Mouse (Mus musculus): ENCODE results near the gene Ezh1.

Ezh1 gene

DNA sequence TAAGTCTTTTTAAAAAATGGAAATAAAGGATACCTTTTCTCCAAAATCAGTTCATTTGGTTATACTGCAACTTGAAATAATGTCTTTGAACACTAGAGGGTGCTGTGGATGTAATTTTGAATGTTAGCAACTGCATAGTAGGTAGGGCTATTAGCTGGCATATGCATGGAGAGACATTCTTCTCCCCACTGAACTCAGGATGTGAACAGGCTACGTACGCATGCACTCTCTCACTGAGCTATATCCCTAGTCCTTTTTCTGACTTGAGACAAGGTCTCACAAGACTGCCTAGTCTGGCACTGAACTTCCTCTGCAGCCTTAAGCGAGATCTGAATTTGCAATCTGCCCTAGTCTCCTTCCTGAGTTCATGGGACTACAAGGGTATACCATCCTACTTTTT lies 14.3 kb downstream of the Ezh1 start:
- in situ Hi-C loops (cut with MboI, MseI) = loop anchor here (5.0 kb wide), 1 partner anchor 35 kb away; the partner anchor contains the start of gene Ramp2

DNA sequence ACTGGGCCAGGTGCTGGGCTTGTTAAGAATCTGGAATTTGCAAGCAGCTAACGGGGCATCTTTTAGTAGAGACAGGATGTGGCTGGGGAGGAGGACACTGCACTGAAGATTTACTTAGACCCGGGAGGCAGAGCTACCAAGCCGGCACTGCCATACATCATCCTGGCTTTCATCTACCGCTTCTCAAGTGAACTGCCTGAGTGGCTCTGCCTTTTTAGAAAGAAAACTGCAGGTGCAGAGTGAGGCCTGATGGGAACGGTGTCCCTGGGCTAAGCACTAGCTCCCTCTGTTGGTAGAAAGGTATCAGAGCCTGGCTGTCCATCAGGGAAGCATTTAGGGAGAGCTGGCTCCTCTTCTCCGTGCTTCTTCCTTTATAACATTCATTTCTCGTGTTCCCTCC lies 25.3 kb downstream of the Ezh1 start:
- in situ Hi-C loops (cut with MboI, MseI) = no loop called here

DNA sequence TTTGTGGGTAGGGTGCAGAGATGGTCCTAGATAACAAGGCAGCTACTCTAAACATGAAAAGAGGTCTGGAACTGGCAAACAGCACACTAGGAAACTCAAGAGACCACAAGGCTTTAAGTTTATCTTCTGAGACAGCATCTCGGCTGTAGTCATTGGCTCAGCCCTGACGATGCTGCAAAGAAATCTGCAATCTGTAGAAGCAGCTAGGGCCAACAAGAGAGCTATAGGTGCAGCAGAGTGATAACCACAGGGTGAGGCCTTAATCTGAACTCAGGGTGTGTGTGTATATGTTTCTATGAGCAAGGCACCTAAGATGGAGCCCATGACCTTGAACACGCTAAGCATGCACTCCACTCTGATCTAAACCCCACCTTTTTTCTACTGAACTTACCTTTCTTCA lies 26.7 kb downstream of the Ezh1 start:
- in situ Hi-C loops (cut with MboI, MseI) = loop anchor here (10.0 kb wide), 1 partner anchor 1855 kb away; no protein-coding TSS in a partner anchor

GRCm38 (mm10) chr11:101196175-101196574 lies 30.1 kb downstream of the Ezh1 start:
- in situ Hi-C loops (cut with MboI, MseI) = loop anchor here (10.0 kb wide), 1 partner anchor 1859 kb away; no protein-coding TSS in a partner anchor

DNA sequence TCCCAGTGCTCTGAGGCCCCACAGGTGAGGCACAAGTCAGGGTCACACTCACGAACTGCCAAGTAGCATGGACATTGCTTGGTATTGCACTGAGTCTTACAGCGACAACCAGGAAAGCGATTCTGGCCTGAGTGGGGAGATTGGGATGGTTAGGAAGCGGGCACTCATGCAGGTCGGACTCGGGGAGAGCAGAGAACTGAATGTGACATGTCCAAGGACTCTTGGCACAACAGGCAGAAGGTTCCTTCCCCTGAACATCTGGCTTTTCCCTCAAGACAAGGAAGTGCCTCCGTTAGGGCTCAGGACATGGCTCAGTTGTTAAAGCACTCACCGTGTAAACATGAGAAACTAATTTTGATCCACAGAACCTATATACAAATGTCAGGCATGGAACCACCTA lies 30.7 kb downstream of the Ezh1 start:
- in situ Hi-C loops (cut with MboI, MseI) = loop anchor here (10.0 kb wide), 1 partner anchor 1859 kb away; no protein-coding TSS in a partner anchor

- in situ Hi-C loops (cut with MboI, MseI) = loop anchor here (10.0 kb wide), 1 partner anchor 1860 kb away; no protein-coding TSS in a partner anchor
Measured at GRCm38 (mm10) chr11:101195101-101195500, 31.2 kb downstream of the Ezh1 start.

DNA sequence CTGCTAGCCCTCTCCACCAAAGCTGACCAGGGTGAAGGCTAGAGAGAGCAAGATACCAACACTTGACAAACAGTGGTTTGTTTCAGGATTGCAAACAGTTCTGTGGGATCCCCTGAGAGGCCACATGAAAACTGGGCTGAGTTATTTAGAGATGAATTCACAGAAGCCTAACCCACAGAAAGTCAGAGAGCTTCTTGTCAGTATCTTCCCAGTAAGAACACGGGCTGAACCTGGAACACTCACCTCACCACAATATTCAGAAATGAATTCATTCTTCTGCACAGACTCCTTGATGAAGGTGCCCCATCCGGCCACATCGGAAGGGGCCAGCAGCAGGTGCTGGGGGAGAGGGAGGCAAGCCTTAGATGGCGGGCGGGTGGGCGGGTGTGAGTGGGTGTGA lies 31.6 kb downstream of the Ezh1 start:
- in situ Hi-C loops (cut with MboI, MseI) = loop anchor here (10.0 kb wide), 1 partner anchor 1860 kb away; no protein-coding TSS in a partner anchor

- in situ Hi-C loops (cut with MboI, MseI) = loop anchor here (10.0 kb wide), 1 partner anchor 1861 kb away; no protein-coding TSS in a partner anchor
Measured at GRCm38 (mm10) chr11:101194137-101194536, 32.1 kb downstream of the Ezh1 start.

- in situ Hi-C loops (cut with MboI, MseI) = loop anchor here (10.0 kb wide), 1 partner anchor 1862 kb away; no protein-coding TSS in a partner anchor
Measured at GRCm38 (mm10) chr11:101193076-101193475, 33.2 kb downstream of the Ezh1 start.

DNA sequence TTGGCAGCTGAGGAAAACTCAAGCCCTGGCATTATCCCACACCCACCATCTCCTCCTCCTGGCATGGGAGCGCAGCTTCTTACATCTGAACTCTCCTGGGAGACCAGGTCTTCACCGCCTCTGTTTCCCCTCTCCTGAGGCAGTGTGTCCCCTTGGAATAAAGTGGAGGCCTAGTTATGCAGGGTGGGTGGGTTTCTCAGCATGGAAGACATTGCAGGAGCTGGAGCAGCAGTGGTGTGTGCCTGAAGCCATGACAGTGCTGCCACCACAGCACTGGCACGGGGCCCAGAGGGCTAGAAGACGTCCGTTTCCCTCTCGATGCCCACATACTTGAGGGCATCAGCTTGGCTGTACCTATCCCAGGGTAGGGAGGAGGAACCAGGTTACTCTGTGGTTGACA lies 33.6 kb downstream of the Ezh1 start:
- in situ Hi-C loops (cut with MboI, MseI) = loop anchor here (10.0 kb wide), 1 partner anchor 1862 kb away; no protein-coding TSS in a partner anchor

GRCm38 (mm10) chr11:101191919-101192470 lies 34.3 kb downstream of the Ezh1 start:
- in situ Hi-C loops (cut with MboI, MseI) = loop anchor here (10.0 kb wide), 1 partner anchor 1863 kb away; no protein-coding TSS in a partner anchor

DNA sequence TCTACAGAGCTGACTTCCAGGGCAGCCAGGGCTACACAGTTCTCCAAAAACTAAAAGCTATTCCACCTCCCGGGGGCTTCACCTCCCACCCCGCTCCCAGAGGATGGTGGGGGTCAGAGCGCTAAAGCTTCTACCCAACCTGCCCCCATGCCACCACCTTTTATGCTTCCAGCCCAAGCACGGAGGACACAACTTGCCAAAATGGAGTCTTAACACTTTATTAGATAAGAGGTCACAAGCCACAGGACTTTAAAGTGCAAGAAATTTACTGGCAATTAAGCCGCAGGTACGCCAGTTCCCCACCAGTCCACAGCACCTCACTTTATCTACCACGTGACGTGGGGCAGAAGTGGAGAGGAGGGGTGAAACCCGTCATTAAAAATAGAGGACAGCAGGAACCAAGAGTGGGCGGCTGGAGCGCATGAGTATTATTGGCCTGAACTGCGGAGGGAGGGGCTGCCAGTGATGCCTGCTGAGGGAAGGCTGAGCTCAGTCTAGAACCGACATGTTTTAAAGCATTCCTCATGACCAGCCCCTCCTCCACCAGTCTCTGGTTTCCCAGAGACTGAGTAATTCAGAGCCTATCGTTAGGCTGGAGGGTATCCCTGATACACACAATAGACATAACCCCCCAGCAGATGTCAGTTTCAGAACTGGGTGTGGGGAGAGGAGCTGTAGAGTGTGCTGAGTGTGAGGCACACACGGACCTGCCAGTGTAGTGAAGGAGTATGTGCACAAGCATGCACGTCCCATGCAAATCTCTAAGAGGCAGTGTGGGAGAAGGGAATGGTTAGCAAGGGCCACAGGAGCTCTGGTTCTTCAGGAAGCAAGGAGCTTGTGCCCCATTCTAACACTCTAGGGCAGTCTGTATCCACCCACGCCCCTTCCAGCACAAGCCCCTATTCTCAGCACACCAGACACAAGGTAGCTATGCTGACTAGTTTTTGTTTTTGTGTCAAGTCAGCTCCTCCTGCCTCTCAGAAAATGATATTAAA lies 35.1 kb downstream of the Ezh1 start:
- in situ Hi-C loops (cut with MboI, MseI) = loop anchor here (10.0 kb wide), 1 partner anchor 1864 kb away; no protein-coding TSS in a partner anchor

DNA sequence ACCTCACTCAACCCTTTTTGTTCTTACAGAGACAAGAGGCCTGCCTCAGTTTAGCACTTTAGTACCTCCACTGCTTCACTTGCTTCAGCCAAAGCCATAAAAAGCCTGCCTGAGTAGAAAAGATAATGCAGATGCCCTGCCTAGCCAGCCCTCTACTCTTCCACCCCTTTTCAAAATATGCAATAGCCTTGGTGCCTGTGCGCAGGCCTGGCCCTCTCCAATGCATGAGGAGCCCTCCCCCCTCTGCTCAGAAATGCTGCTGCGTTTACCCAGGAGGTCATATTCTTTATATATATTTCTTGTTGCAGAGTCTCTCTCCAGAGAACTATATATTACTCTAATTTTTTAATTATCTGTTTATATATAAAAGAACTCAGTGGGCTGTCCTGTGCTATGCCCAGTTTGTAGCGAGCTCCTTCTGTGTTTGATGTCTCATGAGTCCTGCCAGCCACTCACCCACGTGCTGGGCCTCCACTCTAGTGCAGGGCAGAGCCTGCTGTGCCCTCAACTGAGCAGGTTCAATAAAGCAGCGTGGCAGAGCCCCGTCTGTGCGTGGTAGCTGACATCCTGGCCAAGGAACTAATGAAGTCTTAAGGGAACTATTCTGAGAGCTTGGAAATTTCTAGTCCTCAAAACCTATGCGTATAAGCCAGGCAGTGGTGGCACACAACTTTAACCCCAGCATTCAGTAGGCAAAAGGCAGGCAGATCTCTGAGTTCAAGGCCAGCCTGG lies 35.9 kb downstream of the Ezh1 start:
- in situ Hi-C loops (cut with MboI, MseI) = loop anchor here (10.0 kb wide), 1 partner anchor 1864 kb away; no protein-coding TSS in a partner anchor

DNA sequence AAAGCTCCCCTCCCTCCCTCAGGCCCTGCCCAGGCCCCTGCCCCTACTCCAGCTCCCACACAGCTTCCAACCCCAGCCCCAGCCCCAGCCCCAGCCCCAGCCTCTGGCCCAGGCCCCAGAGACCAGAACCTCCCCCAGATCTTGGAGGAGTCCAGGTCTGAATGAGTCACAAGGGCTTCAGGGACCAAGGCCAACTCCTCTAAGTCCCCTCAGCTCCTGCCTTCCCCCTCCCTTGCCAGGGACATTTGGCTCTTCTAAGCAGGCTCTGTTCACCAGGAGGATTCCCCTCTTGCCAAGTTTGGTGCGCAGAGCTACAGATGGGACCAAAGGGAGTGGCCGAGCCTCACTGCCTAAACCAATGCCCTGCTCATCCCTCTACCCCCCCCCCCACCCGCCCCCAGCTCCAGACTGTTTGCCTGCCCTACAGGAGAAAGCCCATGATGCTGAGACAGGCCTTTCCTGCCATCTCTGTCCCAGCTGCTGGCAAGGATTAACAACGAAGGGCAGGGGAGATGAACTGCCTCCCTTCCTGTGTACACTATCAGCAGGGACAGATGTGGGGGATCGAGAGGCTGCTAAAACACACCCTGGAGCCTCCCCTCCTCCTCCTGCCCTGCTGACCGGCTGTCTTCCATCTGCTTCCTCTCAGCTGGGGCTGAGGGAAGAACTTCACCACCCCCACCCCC lies 36.6 kb downstream of the Ezh1 start:
- in situ Hi-C loops (cut with MboI, MseI) = loop anchor here (10.0 kb wide), 1 partner anchor 1865 kb away; no protein-coding TSS in a partner anchor

- in situ Hi-C loops (cut with MboI, MseI) = no loop called here
Measured at GRCm38 (mm10) chr11:101188166-101188805, 38.0 kb downstream of the Ezh1 start.

GRCm38 (mm10) chr11:101187541-101187940 lies 38.7 kb downstream of the Ezh1 start:
- in situ Hi-C loops (cut with MboI, MseI) = no loop called here

DNA sequence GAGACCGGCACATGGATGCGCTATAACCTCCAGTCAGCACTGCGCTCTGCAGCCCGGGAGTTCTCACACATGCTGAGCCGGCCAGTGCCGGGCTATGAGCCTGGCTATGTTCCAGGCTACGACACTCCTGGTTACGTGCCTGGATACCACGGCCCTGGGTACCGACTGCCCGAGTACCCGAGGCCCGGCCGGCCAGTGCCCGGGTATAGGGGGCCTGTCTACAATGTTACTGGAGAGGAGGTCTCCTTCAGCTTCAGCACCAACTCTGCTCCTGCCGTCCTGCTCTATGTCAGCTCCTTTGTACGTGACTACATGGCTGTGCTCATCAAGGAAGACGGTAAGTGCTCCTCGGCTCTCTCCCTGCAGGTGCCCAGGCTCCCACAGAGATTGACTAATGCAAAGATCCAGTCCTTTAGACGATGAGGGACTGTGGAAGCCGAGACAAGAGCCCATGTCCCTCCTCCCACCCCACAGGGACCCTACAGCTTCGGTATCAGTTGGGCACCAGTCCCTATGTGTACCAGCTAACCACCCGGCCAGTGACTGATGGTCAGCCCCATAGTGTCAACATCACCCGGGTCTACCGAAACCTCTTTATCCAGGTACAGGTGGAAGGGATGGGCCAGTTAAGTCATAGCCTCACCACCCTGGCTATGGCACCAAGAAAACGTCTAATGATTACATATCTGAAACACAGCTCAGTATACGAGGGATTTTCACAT lies 39.6 kb downstream of the Ezh1 start:
- in situ Hi-C loops (cut with MboI, MseI) = no loop called here

GRCm38 (mm10) chr11:101185441-101185840 lies 40.8 kb downstream of the Ezh1 start:
- in situ Hi-C loops (cut with MboI, MseI) = no loop called here

DNA sequence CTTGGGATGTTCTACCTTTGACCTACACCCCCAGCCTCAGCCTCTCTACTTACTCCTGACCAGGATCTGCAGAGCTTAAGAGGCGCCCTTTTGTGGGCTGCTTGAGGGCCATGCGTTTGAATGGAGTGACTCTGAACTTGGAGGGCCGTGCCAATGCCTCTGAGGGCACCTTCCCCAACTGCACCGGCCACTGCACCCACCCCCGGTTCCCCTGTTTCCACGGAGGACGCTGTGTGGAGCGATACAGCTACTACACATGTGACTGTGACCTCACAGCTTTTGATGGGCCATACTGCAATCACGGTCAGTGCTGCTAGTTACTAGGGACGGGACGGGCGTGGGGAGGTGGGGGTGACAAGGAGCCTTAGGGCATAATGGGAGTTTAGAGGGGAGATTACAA lies 41.3 kb downstream of the Ezh1 start:
- in situ Hi-C loops (cut with MboI, MseI) = loop anchor here (5.0 kb wide), 1 partner anchor 88 kb away; the partner anchor contains the start of gene Psmc3ip

Data from T-helper 2 cell (primary cell).